Mouse (Mus musculus) thymus, postnatal 25 days (tissue): ENCODE results near the gene Tmem8b.
A peak's percentile ranks its signal among the peaks of the same experiment; 100 is the strongest.

Experiments used
- DNase-seq: peaks from one replicate; pipeline ENCODE4 v3.0.0; 2022

Gene Tmem8b

GRCm38 (mm10) chr4:43722191-43722590, 53.4 kb downstream of the Tmem8b start:
- no peak for DNase-seq

- DNase-seq = peak; percentile 9
These were observed 56.0 kb downstream of the Tmem8b start for GRCm38 (mm10) chr4:43724764-43725163.

- no peak for DNase-seq
These were observed 57.6 kb downstream of the Tmem8b start for GRCm38 (mm10) chr4:43726228-43726993.

GRCm38 (mm10) chr4:43726995-43727394, 58.2 kb downstream of the Tmem8b start, which contains the start of gene Hrct1:
Gene Hrct1 (plus strand): TSS chr4:43727188.
- DNase-seq = no peak

- DNase-seq = no peak
These were observed 59.2 kb downstream of the Tmem8b start for GRCm38 (mm10) chr4:43727718-43728575.

GRCm38 (mm10) chr4:43728576-43728954, 59.8 kb downstream of the Tmem8b start:
- DNase-seq = no peak

- no peak for DNase-seq
These were observed 60.4 kb downstream of the Tmem8b start for GRCm38 (mm10) chr4:43729126-43729525.

- DNase-seq = no peak
These were observed 61.2 kb downstream of the Tmem8b start, which contains the start of gene Spaar for GRCm38 (mm10) chr4:43729794-43730550. Gene Spaar (plus strand): TSS chr4:43730034.

GRCm38 (mm10) chr4:43730750-43731297, 62.1 kb downstream of the Tmem8b start:
- no peak for DNase-seq

- DNase-seq = no peak
These were observed 63.4 kb downstream of the Tmem8b start for GRCm38 (mm10) chr4:43732171-43732570.

GRCm38 (mm10) chr4:43733186-43733585, 64.4 kb downstream of the Tmem8b start:
- no peak for DNase-seq

- no peak for DNase-seq
These were observed 68.4 kb downstream of the Tmem8b start for GRCm38 (mm10) chr4:43737144-43737543.

GRCm38 (mm10) chr4:43738989-43739674, 70.4 kb downstream of the Tmem8b start:
- DNase-seq = no peak

- DNase-seq = no peak
These were observed 72.8 kb downstream of the Tmem8b start for GRCm38 (mm10) chr4:43741526-43741925.
